Mouse (Mus musculus) megakaryocyte, embryonic 14.5 days (primary cell): ENCODE measurements around the gene Gmds. TPM values are rescaled to one million over a fixed set of nuclear protein-coding genes. Genes with fewer than 3 reads are reported as not detected.

Experiments used
- H3K27me3 ChIP-seq: replicated peaks from 2 replicates; pipeline ENCODE3; 2012; ENCODE audit warnings: inconsistent platforms
- H3K36me3 ChIP-seq: replicated peaks from 2 replicates; pipeline ENCODE3; 2012; ENCODE audit warnings: low read length, inconsistent platforms, mixed read lengths
- H3K4me1 ChIP-seq: 2 replicates; pipeline ENCODE4 v1.6.1; 2012; ENCODE audit warnings: inconsistent platforms
- H3K4me3 ChIP-seq: replicated peaks from 2 replicates; pipeline ENCODE3; 2012; ENCODE audit warnings: moderate library complexity, mild to moderate bottlenecking, inconsistent platforms
- H3K9me3 ChIP-seq: 2 replicates; pipeline ENCODE4 v1.6.1; 2012; ENCODE audit warnings: inconsistent platforms
- FLI1 ChIP-seq: IDR thresholded peaks from 2 replicates; pipeline ENCODE4 v1.6.1; 2012; ENCODE audit warnings: low read length, inconsistent platforms, mixed read lengths
- GATA1 ChIP-seq: IDR thresholded peaks from 3 replicates; pipeline ENCODE4 v1.6.1; 2012; ENCODE audit warnings: mixed read lengths, low read length, inconsistent platforms, borderline replicate concordance
- polyA plus RNA-seq: library from polyadenylated mRNA; stranded (reverse); fragments of >175 nt; gene quantifications from 2 replicates; pipeline ENCODE4 v1.2.3, GENCODE M21; 2012; ENCODE audit warnings: low replicate concordance; ENCODE audit not compliant: insufficient read depth

Gene Gmds
- polyA plus RNA-seq, 1 experiment, result 59.8 TPM

- TF ChIP-seq GATA1 (no peak), FLI1 (no peak)
- no peaks in the 10 kb centered on the region for H3K36me3 ChIP-seq
These were observed 438.3 kb downstream of the Gmds start for GRCm38 (mm10) chr13:31900191-31900590.

GRCm38 (mm10) chr13:31899392-31899791, 439.1 kb downstream of the Gmds start:
- Histone ChIP-seq H3K4me3 (no peak overlapping the region), H3K36me3 (no peaks in the 10 kb centered on the region), H3K27me3 (no peaks in the 10 kb centered on the region), H3K4me1 (no peaks in the 10 kb centered on the region), H3K9me3 (no peaks in the 10 kb centered on the region)
- no peak for TF ChIP-seq FLI1
- no peak for TF ChIP-seq GATA1

More at GRCm38 (mm10) chr13:31900191-31900590, 438.3 kb downstream of the Gmds start:
- H3K9me3 ChIP-seq, result no peaks in the 10 kb centered on the region
- no peak overlapping the region for H3K4me3 ChIP-seq
- no peaks in the 10 kb centered on the region for H3K27me3 ChIP-seq
- H3K4me1 ChIP-seq, result no peaks in the 10 kb centered on the region

- H3K4me1 ChIP-seq, result no peaks in the 10 kb centered on the region
- H3K36me3 ChIP-seq, result no peaks in the 10 kb centered on the region
- no peak overlapping the region for H3K4me3 ChIP-seq
- no peaks in the 10 kb centered on the region for H3K9me3 ChIP-seq
- no peaks in the 10 kb centered on the region for H3K27me3 ChIP-seq
- no peak for TF ChIP-seq FLI1
- no peak for TF ChIP-seq GATA1
These were observed 441.0 kb downstream of the Gmds start for GRCm38 (mm10) chr13:31897493-31897892.

GRCm38 (mm10) chr13:31894511-31894910, 444.0 kb downstream of the Gmds start:
- Histone ChIP-seq H3K36me3 (peaks cover 3% of the 10 kb centered on the region), H3K27me3 (no peaks in the 10 kb centered on the region), H3K9me3 (peaks cover 17% of the 10 kb centered on the region), H3K4me1 (no peaks in the 10 kb centered on the region), H3K4me3 (no peak overlapping the region)
- TF ChIP-seq FLI1 (no peak), GATA1 (no peak)

- TF ChIP-seq GATA1, result no peak
- TF ChIP-seq FLI1, result no peak
- H3K4me3 ChIP-seq, result no peak overlapping the region
These were observed 445.5 kb downstream of the Gmds start for GRCm38 (mm10) chr13:31892913-31893514.

GRCm38 (mm10) chr13:31888500-31888899, 450.0 kb downstream of the Gmds start:
- peaks cover 35% of the 10 kb centered on the region for H3K4me1 ChIP-seq
- TF ChIP-seq GATA1 (no peak), FLI1 (no peak)
- peaks cover 17% of the 10 kb centered on the region for H3K9me3 ChIP-seq
- no peaks in the 10 kb centered on the region for H3K27me3 ChIP-seq
- no peak overlapping the region for H3K4me3 ChIP-seq
- peaks cover 3% of the 10 kb centered on the region for H3K36me3 ChIP-seq

More at GRCm38 (mm10) chr13:31892913-31893514, 445.5 kb downstream of the Gmds start:
- H3K27me3 ChIP-seq, result no peaks in the 10 kb centered on the region
- H3K36me3 ChIP-seq, result peaks cover 3% of the 10 kb centered on the region
- peaks cover 10% of the 10 kb centered on the region for H3K4me1 ChIP-seq
- H3K9me3 ChIP-seq, result peaks cover 17% of the 10 kb centered on the region

- Histone ChIP-seq H3K4me1 (peaks cover 35% of the 10 kb centered on the region), H3K27me3 (no peaks in the 10 kb centered on the region), H3K36me3 (no peaks in the 10 kb centered on the region), H3K9me3 (peaks cover 4% of the 10 kb centered on the region), H3K4me3 (no peak overlapping the region)
- TF ChIP-seq FLI1, result no peak
- TF ChIP-seq GATA1, result no peak
These were observed 452.8 kb downstream of the Gmds start for GRCm38 (mm10) chr13:31885769-31886168.

GRCm38 (mm10) chr13:31878805-31879477, 459.6 kb downstream of the Gmds start:
- TF ChIP-seq FLI1 (no peak), GATA1 (no peak)
- no peaks in the 10 kb centered on the region for H3K9me3 ChIP-seq

GRCm38 (mm10) chr13:31877061-31877460, 461.5 kb downstream of the Gmds start:
- no peaks in the 10 kb centered on the region for H3K9me3 ChIP-seq
- H3K36me3 ChIP-seq, result no peaks in the 10 kb centered on the region
- H3K4me1 ChIP-seq, result no peaks in the 10 kb centered on the region
- no peak for TF ChIP-seq FLI1
- no peak for TF ChIP-seq GATA1
- H3K27me3 ChIP-seq, result no peaks in the 10 kb centered on the region
- no peak overlapping the region for H3K4me3 ChIP-seq

More at GRCm38 (mm10) chr13:31878805-31879477, 459.6 kb downstream of the Gmds start:
- no peaks in the 10 kb centered on the region for H3K27me3 ChIP-seq
- H3K4me1 ChIP-seq, result no peaks in the 10 kb centered on the region
- H3K36me3 ChIP-seq, result no peaks in the 10 kb centered on the region
- no peak overlapping the region for H3K4me3 ChIP-seq

- H3K4me1 ChIP-seq, result no peaks in the 10 kb centered on the region
- H3K9me3 ChIP-seq, result no peaks in the 10 kb centered on the region
- TF ChIP-seq FLI1, result no peak
- H3K27me3 ChIP-seq, result no peaks in the 10 kb centered on the region
- no peaks in the 10 kb centered on the region for H3K36me3 ChIP-seq
- no peak overlapping the region for H3K4me3 ChIP-seq
These were observed 464.1 kb downstream of the Gmds start for GRCm38 (mm10) chr13:31874427-31874826.

GRCm38 (mm10) chr13:31873269-31873668, 465.3 kb downstream of the Gmds start:
- H3K36me3 ChIP-seq, result no peaks in the 10 kb centered on the region
- TF ChIP-seq GATA1 (no peak), FLI1 (no peak)
- no peaks in the 10 kb centered on the region for H3K27me3 ChIP-seq
- no peak overlapping the region for H3K4me3 ChIP-seq
- no peaks in the 10 kb centered on the region for H3K9me3 ChIP-seq
- no peaks in the 10 kb centered on the region for H3K4me1 ChIP-seq
